Mouse (Mus musculus): ENCODE measurements around the gene Fgd1. TPM values are rescaled to one million over a fixed set of nuclear protein-coding genes. Genes with fewer than 3 reads are reported as not detected.

Fgd1 gene
- polyA plus RNA-seq, 1 experiment, result 9.9 TPM

DNA sequence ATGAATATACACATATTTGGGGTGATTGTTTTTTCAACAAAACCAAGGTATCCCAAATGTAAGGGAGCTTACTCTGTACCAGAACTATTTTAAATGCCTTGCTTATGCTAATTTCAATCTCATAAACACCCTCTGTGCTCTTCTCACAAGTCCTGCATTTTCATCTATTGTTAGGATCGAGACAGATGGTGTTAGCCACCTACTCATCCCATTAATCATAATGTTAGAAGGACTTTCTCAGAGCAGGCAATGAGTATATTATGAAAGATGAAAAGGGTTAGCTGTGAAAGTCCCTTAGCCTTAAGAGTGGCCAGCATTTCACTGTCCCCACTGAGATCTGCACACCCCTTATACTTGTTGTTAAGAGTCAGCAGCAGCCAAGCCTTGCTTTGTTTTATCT lies 41.5 kb downstream of the Fgd1 start:
- whole genome bisulfite sequencing, result 88% methylated on average over 1 of the region's 1 CpGs
- no peaks in the 10 kb centered on the region for H3K27me3 ChIP-seq (replicated peaks; ENCODE audit: control insufficient read depth, insufficient read depth, low read length)
- H3K27ac ChIP-seq (ENCODE audit: insufficient read depth, low read depth, low read length), result no peak overlapping the region
- TF ChIP-seq CTCF (conservative IDR thresholded peaks at IDR 0.05; ENCODE audit: insufficient read depth, insufficient read length, low read depth, low read length), result no peak
- TF ChIP-seq POLR2A (IDR thresholded peaks at IDR 0.05; ENCODE audit: low read depth, low read length), result no peak
- no peaks in the 10 kb centered on the region for H3K4me1 ChIP-seq (ENCODE audit: control insufficient read depth, insufficient read depth, low read length)
- H3K36me3 ChIP-seq (ENCODE audit: control insufficient read depth, insufficient read depth, low read length), result no peaks in the 10 kb centered on the region
- no peak for DNase-seq
- H3K4me3 ChIP-seq (ENCODE audit: insufficient read depth, low read depth, low read length), result no peak overlapping the region

DNA sequence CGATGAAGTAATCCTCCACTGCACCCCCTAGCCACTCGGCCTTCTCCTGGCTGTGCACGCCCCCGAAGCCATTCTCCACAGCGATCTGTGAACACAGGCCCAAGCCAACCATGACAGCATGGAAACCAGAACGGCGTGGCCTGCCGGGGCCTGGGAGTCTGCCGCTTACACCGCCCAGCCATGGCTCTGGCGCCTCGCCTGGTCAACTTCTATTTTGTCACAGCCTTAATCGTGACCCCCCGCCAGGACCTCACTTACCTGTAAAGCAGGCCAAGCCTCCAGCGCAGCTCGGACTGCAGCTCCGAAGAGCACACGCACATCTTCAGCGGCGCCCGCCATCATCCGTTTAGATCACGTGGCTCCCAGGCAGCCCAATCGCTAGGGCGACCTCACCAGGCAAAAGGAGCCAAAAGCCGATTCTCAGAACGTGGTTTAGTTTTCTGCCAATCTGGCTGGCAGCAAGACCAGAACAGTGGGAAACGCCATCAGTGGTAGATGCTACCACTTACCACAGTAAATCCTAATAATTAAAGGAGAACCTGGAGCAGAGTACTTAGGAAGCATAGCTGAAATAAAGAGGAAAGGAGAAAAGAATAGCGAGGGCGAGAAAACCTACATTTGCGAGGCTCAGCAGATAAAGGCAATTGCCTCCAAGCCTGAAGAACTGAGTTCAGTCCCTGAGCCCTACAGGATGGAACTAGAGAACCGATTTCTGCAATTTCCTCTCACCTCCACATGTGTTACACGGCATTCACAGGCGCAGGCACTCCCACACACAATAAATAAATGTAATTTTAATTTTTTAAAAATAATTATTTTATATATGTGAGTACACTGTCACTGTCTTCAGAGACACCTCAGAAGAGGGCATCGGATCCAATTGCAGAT lies 50.5 kb downstream of the Fgd1 start, which contains the start of gene Tsr2:
TSS of gene Tsr2 (minus strand) at position 373 of the 888 bp plus-strand sequence.
- no peaks in the 10 kb centered on the region for H3K36me3 ChIP-seq (ENCODE audit: control insufficient read depth, insufficient read depth, low read length)
- TF ChIP-seq POLR2A (IDR thresholded peaks at IDR 0.05; ENCODE audit: low read depth, low read length) (no peak), CTCF (conservative IDR thresholded peaks at IDR 0.05; ENCODE audit: insufficient read depth, insufficient read length, low read depth, low read length) (no peak)
- H3K4me1 ChIP-seq (ENCODE audit: control insufficient read depth, insufficient read depth, low read length), result no peaks in the 10 kb centered on the region
- no peak within 1 kb of the TSS for H3K27ac ChIP-seq (ENCODE audit: insufficient read depth, low read depth, low read length)
- no peaks in the 10 kb centered on the region for H3K27me3 ChIP-seq (replicated peaks; ENCODE audit: control insufficient read depth, insufficient read depth, low read length)
- WGBS, result 8% methylated on average over 35 of the region's 35 CpGs
- peak within 1 kb of the TSS; percentile 75 for H3K4me3 ChIP-seq (ENCODE audit: insufficient read depth, low read depth, low read length)
- DNase-seq, result peak; percentile 85

DNA sequence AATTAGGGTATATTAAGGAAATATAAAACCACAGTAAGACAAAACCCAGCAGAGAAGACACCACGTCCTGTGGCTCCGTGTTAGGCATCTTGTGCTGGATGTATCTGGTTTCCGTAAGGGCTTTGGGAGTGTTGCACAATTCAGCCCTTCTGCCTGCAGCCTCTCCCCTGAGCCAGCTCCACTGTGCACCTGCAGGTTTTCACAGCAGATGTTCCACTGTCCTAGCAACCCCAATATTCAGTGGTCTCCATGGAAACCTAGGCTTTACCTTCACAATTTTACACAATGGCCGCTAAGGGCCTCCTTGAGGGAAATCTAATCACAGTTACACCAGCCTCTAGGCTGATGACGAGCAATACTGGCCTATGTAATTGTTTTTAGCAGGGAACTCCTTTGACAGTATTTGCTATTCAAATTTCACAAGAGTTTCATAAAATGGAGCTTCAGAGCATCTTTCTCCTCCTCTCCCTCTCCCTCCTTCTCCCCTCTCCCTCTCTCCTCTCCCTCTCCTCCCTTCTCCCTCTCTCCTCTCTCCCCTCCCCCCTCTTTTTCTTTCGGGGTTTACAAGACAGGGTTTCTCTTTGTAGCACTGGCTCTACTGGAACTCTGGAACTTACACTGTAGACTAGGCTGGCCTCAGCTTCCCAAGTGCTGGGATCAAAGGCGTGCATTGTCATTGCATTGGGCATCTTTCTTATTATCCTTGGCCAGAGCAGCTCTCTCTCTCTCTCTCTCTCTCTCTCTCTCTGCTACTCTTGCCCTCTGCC lies 61.5 kb downstream of the Fgd1 start:
- no peaks in the 10 kb centered on the region for H3K36me3 ChIP-seq (ENCODE audit: control insufficient read depth, insufficient read depth, low read length)
- H3K4me1 ChIP-seq (ENCODE audit: control insufficient read depth, insufficient read depth, low read length), result no peaks in the 10 kb centered on the region
- H3K4me3 ChIP-seq (ENCODE audit: insufficient read depth, low read depth, low read length), result no peak overlapping the region
- whole genome bisulfite sequencing, result 55% methylated on average over 7 of the region's 7 CpGs
- no peaks in the 10 kb centered on the region for H3K27me3 ChIP-seq (replicated peaks; ENCODE audit: control insufficient read depth, insufficient read depth, low read length)
- no peak for TF ChIP-seq POLR2A (IDR thresholded peaks at IDR 0.05; ENCODE audit: low read depth, low read length)
- TF ChIP-seq CTCF (conservative IDR thresholded peaks at IDR 0.05; ENCODE audit: insufficient read depth, insufficient read length, low read depth, low read length), result no peak
- H3K27ac ChIP-seq (ENCODE audit: insufficient read depth, low read depth, low read length), result no peak overlapping the region
- DNase-seq, result no peak

DNA sequence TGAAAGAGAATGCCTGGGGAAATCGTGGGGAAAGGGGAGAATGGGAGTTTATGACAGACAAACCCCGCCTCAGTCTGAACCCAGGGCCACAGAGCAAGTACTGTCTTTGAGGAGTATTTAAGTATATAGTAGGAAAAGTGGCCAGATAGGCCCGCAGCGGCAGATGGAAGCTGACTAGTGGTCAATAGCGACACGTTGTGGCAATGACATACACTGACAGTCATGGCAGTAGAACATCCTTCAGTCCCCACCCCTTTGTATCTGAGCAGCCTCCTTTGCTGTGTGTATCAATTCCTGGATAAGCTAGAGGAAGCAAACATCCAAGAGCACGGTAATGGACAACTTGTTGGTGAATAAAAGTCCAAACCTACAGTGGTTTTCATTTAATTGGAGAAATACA lies 70.8 kb downstream of the Fgd1 start:
- Histone ChIP-seq H3K36me3 (ENCODE audit: control insufficient read depth, insufficient read depth, low read length) (no peaks in the 10 kb centered on the region), H3K27ac (ENCODE audit: insufficient read depth, low read depth, low read length) (no peak overlapping the region), H3K4me1 (ENCODE audit: control insufficient read depth, insufficient read depth, low read length) (no peaks in the 10 kb centered on the region), H3K4me3 (ENCODE audit: insufficient read depth, low read depth, low read length) (no peak overlapping the region), H3K27me3 (replicated peaks; ENCODE audit: control insufficient read depth, insufficient read depth, low read length) (no peaks in the 10 kb centered on the region)
- DNase-seq, result peak; percentile 28
- 3% methylated on average over 7 of the region's 7 CpGs for WGBS
- TF ChIP-seq POLR2A (IDR thresholded peaks at IDR 0.05; ENCODE audit: low read depth, low read length) (no peak), CTCF (conservative IDR thresholded peaks at IDR 0.05; ENCODE audit: insufficient read depth, insufficient read length, low read depth, low read length) (peak; percentile 72)

GRCm38 (mm10) chrX:151117432-151117831 lies 71.5 kb downstream of the Fgd1 start:
- TF ChIP-seq CTCF (conservative IDR thresholded peaks at IDR 0.05; ENCODE audit: insufficient read depth, insufficient read length, low read depth, low read length) (peak; percentile 43), POLR2A (IDR thresholded peaks at IDR 0.05; ENCODE audit: low read depth, low read length) (no peak)
- DNase-seq, result peak; percentile 2
- 0% methylated on average over 2 of the region's 2 CpGs for WGBS
- Histone ChIP-seq H3K4me3 (ENCODE audit: insufficient read depth, low read depth, low read length) (no peak overlapping the region), H3K27ac (ENCODE audit: insufficient read depth, low read depth, low read length) (no peak overlapping the region), H3K27me3 (replicated peaks; ENCODE audit: control insufficient read depth, insufficient read depth, low read length) (no peaks in the 10 kb centered on the region), H3K36me3 (ENCODE audit: control insufficient read depth, insufficient read depth, low read length) (no peaks in the 10 kb centered on the region), H3K4me1 (ENCODE audit: control insufficient read depth, insufficient read depth, low read length) (no peaks in the 10 kb centered on the region)

- Histone ChIP-seq H3K27me3 (replicated peaks; ENCODE audit: control insufficient read depth, insufficient read depth, low read length) (no peaks in the 10 kb centered on the region), H3K36me3 (ENCODE audit: control insufficient read depth, insufficient read depth, low read length) (no peaks in the 10 kb centered on the region), H3K4me1 (ENCODE audit: control insufficient read depth, insufficient read depth, low read length) (no peaks in the 10 kb centered on the region), H3K27ac (ENCODE audit: insufficient read depth, low read depth, low read length) (no peak overlapping the region), H3K4me3 (ENCODE audit: insufficient read depth, low read depth, low read length) (no peak overlapping the region)
- 82% methylated on average over 2 of the region's 2 CpGs for WGBS
- DNase-seq, result no peak
- no peak for TF ChIP-seq CTCF (conservative IDR thresholded peaks at IDR 0.05; ENCODE audit: insufficient read depth, insufficient read length, low read depth, low read length)
- no peak for TF ChIP-seq POLR2A (IDR thresholded peaks at IDR 0.05; ENCODE audit: low read depth, low read length)
Observed at GRCm38 (mm10) chrX:151123933-151124332, 78.0 kb downstream of the Fgd1 start.

- no peak overlapping the region for H3K4me3 ChIP-seq (ENCODE audit: insufficient read depth, low read depth, low read length)
- H3K27ac ChIP-seq (ENCODE audit: insufficient read depth, low read depth, low read length), result no peak overlapping the region
- H3K4me1 ChIP-seq (ENCODE audit: control insufficient read depth, insufficient read depth, low read length), result no peaks in the 10 kb centered on the region
- no peaks in the 10 kb centered on the region for H3K27me3 ChIP-seq (replicated peaks; ENCODE audit: control insufficient read depth, insufficient read depth, low read length)
- no peak for DNase-seq
- WGBS, result 74% methylated on average over 3 of the region's 3 CpGs
- H3K36me3 ChIP-seq (ENCODE audit: control insufficient read depth, insufficient read depth, low read length), result no peaks in the 10 kb centered on the region
- TF ChIP-seq POLR2A (IDR thresholded peaks at IDR 0.05; ENCODE audit: low read depth, low read length), result no peak
- no peak for TF ChIP-seq CTCF (conservative IDR thresholded peaks at IDR 0.05; ENCODE audit: insufficient read depth, insufficient read length, low read depth, low read length)
Observed at GRCm38 (mm10) chrX:151130493-151130892, 84.5 kb downstream of the Fgd1 start.
